Mouse (Mus musculus): ENCODE measurements around the gene 9530068E07Rik.

9530068E07Rik gene

DNA sequence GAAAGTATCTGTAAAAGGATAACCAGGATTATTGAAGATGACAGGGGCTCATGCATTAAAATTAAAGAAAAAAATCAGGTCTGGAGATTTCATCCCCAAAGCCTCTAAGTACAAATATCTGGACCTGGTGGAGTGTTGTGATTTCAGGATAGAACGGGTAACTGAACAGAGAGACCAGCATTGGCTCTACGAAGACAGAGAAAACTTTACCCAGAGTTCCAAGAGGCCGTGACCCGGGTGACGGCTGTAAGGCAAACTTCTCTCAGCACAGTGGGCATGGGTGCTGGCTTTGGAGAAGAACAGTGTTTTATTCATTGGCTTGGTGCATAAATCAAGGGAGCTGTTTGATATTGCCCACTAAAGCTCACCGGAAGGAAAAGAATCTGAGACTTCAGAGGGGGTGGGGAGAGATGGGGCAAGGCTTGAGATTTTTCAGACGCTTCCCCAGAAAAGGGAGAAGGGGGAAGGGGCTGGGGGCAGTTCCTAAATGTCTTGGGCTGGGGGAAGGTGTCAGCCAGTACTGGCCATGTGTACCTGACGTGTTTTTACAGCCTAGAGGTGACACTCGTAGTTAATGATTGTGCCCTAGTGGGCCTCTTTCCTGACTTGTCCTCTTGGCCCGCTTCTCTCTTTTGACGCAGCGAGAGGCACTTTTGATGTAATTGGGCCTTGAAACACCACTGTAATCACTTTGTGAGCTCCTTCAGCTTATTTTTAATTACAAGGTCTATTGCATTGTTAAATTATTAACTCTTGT is 24.2 kb downstream of the 9530068E07Rik start:
- no peak for DNase-seq (ENCODE audit: extremely low read depth, insufficient read length, low spot score)

DNA sequence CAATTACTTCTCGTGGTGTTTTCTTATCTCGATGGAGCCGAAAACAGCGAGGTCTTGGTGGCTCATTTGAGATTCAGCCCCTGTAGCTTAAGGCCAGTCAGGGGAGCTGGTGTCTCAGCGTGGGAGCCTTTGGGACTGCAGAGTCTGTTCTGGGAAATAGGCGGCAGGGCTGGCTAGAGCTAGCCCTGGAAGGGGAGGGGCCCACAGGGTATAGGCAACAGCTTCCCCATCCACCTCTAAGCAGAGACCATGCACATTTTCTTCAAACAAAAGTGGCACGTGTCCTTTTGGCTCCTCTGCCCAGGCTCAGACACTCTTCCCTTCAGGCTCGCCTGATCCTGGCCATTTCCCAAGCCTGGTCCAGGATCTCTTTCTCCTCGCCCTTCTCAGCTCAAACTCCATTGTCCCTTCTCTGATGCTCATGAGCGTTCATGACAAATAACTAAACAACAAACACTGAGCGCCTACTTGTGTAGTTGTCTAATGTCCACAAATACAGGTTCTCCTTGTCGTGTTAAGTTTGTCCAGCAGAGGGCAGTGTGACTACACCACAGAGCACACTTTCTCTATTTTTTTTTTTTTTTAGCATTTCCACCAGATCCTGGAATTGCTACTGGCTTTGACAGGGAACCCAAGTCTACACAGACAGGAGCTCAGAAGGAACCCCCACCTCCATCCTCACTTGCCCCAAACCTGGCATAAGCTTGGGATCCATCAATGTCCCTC is 25.0 kb downstream of the 9530068E07Rik start:
- DNase-seq (ENCODE audit: extremely low read depth, insufficient read length, low spot score), result no peak

DNA sequence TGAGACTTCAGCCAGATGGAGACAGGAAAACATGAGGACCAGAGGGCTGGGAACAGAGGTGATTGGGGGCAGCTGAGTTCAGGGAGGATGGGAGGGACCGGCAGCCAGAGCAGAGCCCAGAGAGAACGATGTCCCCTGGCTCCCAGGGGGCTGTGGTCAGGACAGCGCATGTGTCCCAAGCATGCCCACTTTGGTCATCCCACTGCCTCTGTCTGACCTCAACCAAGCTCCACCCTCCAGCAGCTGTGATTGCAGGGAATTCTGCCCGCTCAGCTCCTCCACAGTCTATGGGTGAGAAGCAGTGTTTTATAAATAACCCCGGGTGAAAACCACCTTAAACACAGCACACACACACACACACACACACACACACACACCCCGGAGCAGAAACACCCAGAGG is 33.2 kb downstream of the 9530068E07Rik start:
- no peak for DNase-seq (ENCODE audit: extremely low read depth, insufficient read length, low spot score)

DNA sequence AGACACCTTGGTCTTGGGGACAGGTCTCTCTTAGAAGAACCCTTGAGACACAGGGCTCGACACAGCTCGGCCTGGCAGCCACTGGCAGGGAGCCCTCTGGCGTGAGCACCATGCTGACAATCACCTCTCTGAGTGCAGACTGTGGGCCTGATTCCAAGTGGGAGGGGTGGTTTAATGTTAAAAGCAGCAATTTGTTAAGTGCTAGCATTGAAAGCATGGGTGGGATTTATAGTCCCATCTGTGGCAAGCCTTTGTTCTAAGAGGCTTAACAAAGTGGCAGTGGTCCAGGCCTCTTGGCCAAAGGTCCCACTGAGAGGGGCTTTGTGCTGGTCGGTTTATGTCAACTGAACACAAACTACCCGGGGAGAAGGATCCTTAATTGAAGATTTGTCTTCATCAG is 35.4 kb downstream of the 9530068E07Rik start:
- DNase-seq (ENCODE audit: extremely low read depth, insufficient read length, low spot score), result peak; percentile 34

DNA sequence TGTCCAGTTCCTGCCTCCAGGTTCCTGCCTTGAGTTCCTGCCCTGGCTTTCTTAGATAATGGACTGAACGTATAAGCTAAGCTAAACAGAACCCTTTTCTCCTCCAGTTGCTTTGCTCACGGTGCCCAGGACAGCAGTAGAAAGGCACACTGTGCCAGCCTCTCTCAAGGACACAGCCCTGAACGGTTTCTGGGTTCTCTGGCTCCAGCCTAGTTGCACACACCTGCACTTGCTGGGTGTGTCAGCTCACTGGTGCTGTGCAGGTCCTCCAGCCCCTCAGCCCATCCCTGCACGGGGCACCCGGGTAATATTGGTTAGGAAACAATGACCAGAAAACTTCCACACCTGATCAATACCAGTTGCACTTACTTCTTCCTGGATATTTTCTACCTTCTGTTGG is 35.9 kb downstream of the 9530068E07Rik start:
- DNase-seq (ENCODE audit: extremely low read depth, insufficient read length, low spot score), result no peak

GRCm38 (mm10) chr11:52433076-52433796 is 37.0 kb downstream of the 9530068E07Rik start:
- DNase-seq (ENCODE audit: extremely low read depth, insufficient read length, low spot score), result peak; percentile 70

- no peak for DNase-seq (ENCODE audit: extremely low read depth, insufficient read length, low spot score)
Measured at GRCm38 (mm10) chr11:52433797-52434195, 37.6 kb downstream of the 9530068E07Rik start.

GRCm38 (mm10) chr11:52435466-52435865 is 39.2 kb downstream of the 9530068E07Rik start:
- no peak for DNase-seq (ENCODE audit: extremely low read depth, insufficient read length, low spot score)

- no peak for DNase-seq (ENCODE audit: extremely low read depth, insufficient read length, low spot score)
Measured at GRCm38 (mm10) chr11:52437123-52437522, 40.9 kb downstream of the 9530068E07Rik start.

DNA sequence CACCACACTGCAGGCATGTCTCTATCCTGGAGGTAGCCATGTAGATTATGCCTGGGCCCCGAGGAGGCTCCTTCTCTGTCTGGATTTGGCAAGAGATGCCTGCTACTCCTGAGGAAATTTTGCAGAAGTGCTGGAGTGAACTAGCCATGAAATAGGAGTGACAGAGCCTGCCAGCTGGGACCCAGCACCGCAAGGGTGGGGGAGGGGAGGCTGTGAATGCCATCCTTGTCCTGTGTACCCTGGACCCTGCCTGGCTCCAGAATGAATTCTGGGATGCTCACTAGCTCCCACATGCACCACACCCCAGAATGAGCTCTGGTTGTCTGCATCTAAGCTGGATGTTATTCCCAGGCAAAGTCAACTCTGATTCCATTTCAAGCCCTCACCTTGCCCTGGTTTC is 44.9 kb downstream of the 9530068E07Rik start:
- no peak for DNase-seq (ENCODE audit: extremely low read depth, insufficient read length, low spot score)

GRCm38 (mm10) chr11:52447242-52447641 is 51.0 kb downstream of the 9530068E07Rik start:
- peak; percentile 59 for DNase-seq (ENCODE audit: extremely low read depth, insufficient read length, low spot score)

DNA sequence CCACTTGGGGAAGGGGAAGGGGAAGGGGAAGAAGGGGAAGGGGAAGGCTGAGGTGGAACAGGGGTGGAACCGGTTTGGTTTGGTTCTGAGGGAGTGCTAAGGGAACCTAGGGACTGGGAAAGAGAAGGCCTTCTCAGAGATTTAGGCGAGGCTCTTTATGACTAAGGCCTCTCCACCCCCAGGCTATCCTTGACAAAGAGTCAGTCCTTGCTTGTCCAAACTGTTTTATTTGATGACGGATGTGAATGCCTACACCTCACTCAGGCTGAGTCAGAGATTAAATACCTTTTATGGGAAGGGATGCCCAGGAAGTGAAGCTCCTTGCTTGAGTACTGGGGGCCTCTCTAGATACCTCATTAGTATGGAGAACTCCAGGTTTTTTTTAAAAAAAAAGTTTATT is 52.8 kb downstream of the 9530068E07Rik start:
- peak; percentile 44 for DNase-seq (ENCODE audit: extremely low read depth, insufficient read length, low spot score)

- DNase-seq (ENCODE audit: extremely low read depth, insufficient read length, low spot score), result no peak
Measured at GRCm38 (mm10) chr11:52458281-52458680, 62.1 kb downstream of the 9530068E07Rik start.
